Mouse (Mus musculus) c-Kit-negative CD71-positive TER-119-positive erythroid progenitor cells, embryonic 14.5 days (primary cell): Measurements from ENCODE around the gene Mybl2.
"Not testable (repeated sequence)": the region's sequence is repeated elsewhere in the genome, so short reads cannot be mapped to it uniquely, and the experiment has no call there.

Source experiments
- DNase-seq: peaks from one replicate; pipeline ENCODE4 v3.0.0-alpha.2; 2013; ENCODE audit warnings: low read depth, low spot score

The Mybl2 gene

GRCm38 (mm10) chr2:163054335-163054840 is at the start of gene Mybl2:
Gene Mybl2 (plus strand): TSS chr2:163054687.
- DNase-seq, result peak; percentile 96

- DNase-seq, result no peak
These were observed 47.2 kb upstream of the Mybl2 start for GRCm38 (mm10) chr2:163007299-163007698.

GRCm38 (mm10) chr2:163016916-163017743 is 37.4 kb upstream of the Mybl2 start, which contains the start of gene Ift52:
Gene Ift52 (plus strand): TSS chr2:163017354.
- DNase-seq, result peak; percentile 87

- DNase-seq, result no peak
These were observed 23.2 kb upstream of the Mybl2 start for GRCm38 (mm10) chr2:163031289-163031688.

DNA sequence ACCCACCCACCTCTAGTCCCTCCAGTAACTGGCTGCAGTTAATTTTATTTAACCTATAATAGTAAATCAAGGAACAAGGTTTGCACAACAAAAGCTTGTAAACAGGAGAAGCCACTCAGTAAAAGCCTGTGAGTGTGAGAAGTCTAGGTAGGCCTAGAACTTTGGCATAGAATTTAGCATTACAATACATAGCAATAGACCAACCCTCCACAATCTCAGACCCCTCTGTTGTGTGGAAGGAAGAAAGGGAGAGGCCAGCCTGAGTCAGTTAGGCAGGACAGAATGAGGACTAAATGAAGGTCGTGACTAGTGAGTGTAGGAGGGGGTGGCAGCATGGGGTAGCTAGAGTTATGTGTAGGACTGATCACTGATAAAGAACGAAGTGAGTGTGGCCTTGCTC is 22.7 kb upstream of the Mybl2 start:
- no peak for DNase-seq

GRCm38 (mm10) chr2:163032622-163033021 is 21.9 kb upstream of the Mybl2 start:
- no peak for DNase-seq

DNA sequence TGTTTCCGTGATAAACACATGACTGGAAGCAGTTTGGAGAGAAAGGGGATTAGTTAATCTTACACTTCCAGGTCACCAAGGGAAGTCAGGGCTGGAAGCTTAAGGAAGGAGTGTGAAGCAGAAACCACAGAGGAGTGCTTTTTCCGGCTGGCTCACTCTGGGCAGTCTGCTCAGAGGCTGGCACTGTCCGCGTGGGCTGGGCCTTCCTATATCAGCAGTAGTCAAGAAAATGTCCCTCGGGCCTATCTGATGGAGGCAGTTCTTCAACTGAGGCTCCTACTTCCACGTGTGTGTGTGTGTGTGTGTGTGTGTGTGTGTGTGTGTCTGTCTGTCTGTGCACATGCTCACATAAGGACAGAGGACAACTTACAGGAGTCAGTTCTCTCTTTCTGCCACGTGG is 14.5 kb upstream of the Mybl2 start:
- DNase-seq, result no peak

GRCm38 (mm10) chr2:163048125-163048524 is 6.4 kb upstream of the Mybl2 start:
- DNase-seq, result no peak

DNA sequence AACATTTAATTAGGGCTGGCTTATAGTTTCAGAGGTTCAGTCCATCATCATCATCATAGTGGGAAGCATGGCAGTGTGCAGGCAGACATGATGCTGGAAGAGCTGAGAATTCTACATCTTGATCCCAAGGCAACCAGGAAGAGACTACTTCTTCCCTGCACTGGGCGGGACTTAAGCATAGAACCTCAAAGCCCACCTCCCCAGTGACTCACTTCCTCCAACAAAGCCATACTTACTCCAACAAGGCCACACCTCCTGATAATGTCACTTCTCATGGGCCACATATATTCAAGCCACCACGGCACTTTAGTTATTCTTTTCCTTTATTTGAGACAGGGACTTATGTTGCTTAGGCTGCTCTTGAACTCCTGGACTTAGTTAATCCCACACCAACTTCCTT is 5.4 kb upstream of the Mybl2 start:
- DNase-seq, result no peak

DNA sequence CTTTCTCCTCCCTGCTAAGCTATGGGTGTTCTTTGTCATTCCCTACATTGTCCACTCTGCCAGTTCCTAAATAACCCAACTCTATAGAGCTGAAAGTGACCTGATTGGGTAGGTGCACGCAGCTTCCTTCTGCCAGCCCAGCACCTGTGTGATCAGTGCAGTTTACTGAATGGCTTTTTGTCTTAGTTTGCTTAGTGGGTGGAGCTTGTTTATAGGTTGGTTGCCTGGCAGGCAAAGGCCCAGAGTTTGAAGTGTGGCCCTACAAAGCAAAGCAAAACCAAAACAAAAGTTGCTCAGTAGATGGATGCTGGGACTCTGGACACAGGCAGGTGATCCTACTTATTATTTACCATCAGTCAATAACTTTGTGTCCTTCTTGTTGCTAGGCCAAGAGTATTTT is 2.8 kb upstream of the Mybl2 start:
- DNase-seq, result no peak

DNA sequence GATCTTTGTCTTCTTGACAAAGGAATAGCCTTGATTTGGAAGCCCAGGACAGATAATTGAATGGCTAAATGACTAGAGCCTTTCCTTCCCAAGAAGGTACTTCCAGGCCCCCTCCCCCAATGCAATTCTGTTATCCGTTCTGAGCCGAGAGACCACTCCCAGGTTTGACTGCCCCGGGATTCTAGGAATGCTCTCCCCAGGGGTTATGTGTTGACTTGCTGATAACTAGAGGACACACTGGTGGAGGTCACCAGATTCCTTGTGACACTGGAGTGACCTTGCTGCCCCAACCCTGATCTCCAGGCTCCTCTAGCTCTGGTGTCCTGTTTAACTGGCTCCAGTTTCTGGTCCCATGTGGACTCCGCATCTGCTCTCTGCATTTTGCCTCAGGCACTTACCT is 2.4 kb upstream of the Mybl2 start:
- DNase-seq, result no peak

DNA sequence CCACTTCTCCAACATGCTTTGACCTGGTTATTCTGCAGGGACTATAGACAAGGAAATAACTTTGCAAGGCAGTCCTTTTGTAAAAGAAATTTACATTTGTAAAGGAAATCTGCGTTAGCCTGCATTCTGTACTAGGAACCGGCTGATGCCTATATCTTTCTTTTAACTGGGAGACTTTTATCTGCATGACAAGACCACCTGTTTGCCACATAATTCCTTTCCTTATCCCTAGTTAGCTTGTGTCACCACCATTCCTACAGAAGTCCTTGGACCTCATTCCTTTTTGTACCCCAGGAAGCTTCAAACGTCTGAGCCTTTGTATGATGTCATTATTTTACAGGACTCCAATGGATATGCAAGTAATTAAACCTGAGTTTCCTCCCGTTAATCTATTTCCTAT is 1.7 kb upstream of the Mybl2 start:
- no peak for DNase-seq

GRCm38 (mm10) chr2:163054891-163055494 is 506 bp downstream of the Mybl2 start:
- DNase-seq, result peak; percentile 29

DNA sequence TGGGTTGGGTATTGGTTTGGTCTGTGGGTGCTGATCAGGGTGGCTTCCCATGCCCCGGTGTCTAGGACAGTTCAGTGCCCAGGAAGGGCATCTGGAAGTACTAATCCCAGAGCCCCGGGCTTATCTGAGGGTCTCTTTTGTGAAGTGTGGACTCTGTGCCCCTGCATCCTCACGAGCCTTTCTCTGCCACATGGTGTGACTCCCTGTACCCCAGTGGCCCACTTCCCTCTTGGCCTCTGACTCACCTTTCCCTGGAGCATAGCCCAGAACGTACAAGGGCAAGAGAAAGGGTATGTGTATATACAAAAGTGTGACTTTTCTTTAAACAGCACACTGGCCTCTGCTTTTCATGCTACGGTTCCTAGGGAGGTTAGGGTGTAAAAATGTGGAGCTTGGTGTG is 1.2 kb downstream of the Mybl2 start:
- no peak for DNase-seq

DNA sequence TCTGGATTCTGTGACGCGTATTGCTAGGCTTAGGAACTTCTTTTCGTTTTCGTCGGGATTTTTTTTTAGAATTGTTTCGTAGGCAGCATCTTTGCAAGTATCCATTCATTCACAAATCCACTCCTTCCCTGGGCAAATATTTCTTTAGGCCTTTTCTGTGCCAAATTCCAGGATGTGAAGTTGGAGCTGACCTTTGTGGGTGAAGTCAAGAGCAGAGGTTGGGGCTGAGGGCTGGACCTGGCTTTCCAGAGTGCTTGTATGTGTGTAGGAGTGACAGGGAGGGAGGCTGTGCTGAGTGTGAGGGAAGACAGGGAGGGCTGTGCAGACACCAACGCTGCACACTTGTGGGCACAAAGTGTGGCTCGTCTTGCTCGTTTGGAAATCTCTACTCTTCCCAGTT is 2.1 kb downstream of the Mybl2 start:
- DNase-seq, result no peak

- not testable (repeated sequence) for DNase-seq
These were observed 4.5 kb downstream of the Mybl2 start for GRCm38 (mm10) chr2:163058981-163059380.

GRCm38 (mm10) chr2:163060630-163061029 is 6.1 kb downstream of the Mybl2 start:
- no peak for DNase-seq

DNA sequence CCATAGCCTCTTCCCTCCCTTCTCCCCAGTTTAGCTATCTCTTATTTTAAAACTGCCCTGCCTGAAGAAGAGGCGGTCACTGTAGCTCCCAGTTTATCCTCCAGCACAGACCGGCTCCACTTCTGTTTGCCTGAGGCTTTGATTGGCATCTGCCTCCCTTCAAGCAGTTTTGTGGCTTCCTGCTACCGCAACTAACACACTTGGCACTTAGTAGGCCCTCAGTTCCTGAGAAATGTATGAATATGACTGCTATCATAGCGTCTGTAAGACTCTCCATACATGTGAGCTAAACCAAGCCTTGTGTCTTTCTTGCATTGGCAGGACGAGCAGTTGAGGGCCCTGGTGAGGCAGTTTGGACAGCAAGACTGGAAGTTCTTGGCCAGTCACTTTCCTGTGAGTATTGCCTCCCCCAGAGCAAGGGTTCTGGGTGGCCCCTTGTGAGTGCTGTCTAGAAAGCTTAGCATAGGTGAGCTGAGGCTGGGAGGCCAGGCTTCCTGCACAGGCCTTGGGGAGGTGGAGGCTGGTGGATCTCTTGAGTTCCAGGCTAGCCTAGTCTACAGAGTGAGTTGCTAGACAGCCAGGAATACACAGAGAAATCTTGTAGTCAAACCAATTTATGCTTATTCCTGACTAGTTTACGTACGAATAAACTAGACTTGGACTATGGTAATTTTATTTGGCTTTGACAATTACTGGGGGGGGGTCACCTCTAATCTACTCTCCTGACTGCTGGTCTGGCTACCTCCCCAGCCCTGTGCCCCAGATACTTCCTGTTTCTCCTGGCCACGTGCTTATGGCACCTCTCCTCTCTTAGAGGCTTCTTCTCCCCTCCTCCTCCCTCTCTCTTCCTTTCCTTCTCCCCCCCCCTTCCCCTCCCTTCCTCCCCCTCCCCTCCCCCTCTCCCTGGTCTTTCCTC is 7.0 kb downstream of the Mybl2 start:
- DNase-seq, result no peak

GRCm38 (mm10) chr2:163062119-163062508 is 7.6 kb downstream of the Mybl2 start:
- no peak for DNase-seq

DNA sequence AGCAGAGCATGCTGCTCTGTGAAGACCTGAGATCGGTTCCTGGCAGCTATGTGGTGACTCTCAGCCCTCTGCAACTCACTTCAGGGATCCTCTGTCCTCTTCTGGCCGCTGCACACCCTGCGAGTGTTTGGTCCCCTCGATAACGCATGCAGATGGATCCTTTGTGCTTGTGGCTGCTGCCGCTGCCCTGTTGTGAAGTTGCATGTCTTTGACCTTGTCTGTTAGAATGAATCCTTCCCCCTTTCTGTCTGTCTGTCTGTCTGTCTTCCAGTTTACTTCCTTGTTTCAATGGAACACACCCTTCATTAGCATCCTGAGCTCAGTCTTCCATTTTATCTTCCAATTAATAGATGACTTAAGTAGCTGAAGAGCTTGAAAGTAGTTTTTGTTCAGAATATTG is 11.8 kb downstream of the Mybl2 start:
- no peak for DNase-seq

DNA sequence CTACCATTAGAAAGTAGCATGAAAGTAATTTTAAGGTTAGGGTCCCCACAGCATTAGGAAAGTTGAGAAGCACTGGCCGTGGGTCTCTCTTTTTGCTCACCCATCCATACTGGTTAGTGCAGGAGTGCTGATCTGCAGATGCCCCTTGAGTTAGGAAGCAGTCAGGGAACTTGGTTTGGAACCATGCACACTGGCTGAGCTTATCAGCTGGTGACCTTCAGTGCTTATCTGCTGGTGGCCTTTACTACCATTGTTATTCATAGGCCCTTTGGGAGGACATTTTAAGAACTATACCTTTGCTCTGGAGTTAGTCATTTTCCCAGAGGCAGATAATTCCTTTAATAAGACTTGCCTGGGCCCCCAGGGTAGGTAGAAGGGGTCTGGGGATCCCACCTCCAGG is 12.7 kb downstream of the Mybl2 start:
- no peak for DNase-seq

- DNase-seq, result no peak
These were observed 15.7 kb downstream of the Mybl2 start for GRCm38 (mm10) chr2:163070213-163070612.
